16 mouse cellular contexts compared by ENCODE assay signal in the genomic region with DNA sequence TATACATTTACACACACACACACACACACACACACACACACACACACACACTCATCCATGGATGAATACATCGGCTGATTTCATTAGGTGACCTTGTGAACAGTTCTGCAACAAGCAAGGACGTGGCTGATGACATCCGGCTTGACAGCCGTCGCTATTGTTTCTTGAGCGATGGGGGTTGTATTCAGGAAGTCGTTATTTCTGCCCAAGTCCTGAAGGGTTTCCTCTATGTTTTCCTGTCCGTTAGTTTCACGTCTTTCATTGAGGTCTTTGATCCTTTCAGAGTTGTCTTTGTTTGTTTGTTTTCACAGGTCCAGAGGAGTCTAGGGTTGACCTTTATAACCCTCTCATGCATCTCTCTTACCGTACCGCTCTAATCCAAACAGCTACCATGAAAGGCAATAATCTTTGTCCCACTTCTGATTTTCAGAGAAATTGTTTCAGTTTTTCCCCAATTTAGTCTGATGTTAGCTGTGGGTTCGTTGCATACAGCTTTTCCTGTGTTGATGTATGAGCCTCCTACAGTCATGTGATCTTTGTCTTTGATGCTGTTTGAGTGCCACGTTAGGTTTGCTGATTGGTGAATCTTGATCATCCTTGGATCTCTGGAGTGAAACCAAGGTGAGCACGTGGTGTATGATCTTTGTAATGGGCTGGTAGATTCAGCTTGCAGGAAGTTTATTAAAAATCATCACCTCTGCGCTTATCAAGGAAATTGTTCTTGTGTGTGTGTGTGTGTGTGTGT. TPM values are rescaled to one million over a fixed set of nuclear protein-coding genes. Genes with fewer than 3 reads are reported as not detected.
DNase-seq lines count a peak whose midpoint lies in the region; ATAC-seq and TF ChIP-seq lines count a peak whose summit lies in the region.
"Had no signal": no experiment of that assay in that cellular context is flagged by ENCODE, and none has a peak within 500 bp of the region (broad histone marks: within the 10 kb centered on the region; RNA-seq: fewer than 3 reads in every experiment).

No protein-coding gene starts in this region.

- H3K27me3 ChIP-seq in thymus, adult 2 months (ENCODE audit: control insufficient read depth, insufficient read depth, low read length), result no peaks in the 10 kb centered on the region
- H3K27me3 ChIP-seq: intestine, embryonic 15.5 days; limb, embryonic 12.5 days had no signal

- peak overlapping the region; percentile 94 for H3K27ac ChIP-seq in thymus, adult 2 months (ENCODE audit: control insufficient read depth, insufficient read depth, low read length)
- H3K27ac ChIP-seq: hindbrain, embryonic 10.5 days; intestine, embryonic 15.5 days; kidney, postnatal 0 days; limb, embryonic 12.5 days had no signal

- ATAC-seq in hematopoietic stem cell, adult 5-6 weeks (replicated peaks in 1 of 2; ENCODE audit: insufficient read depth in 1 of 2, low FRiP score in 2 of 2, low TSS enrichment in 1 of 2, low read depth in 1 of 2, poor library complexity in 2 of 2, severe bottlenecking in 2 of 2), result peak; percentile 49 to 73; a peak in 3 of 4 replicates
- ATAC-seq: forebrain, embryonic 16.5 days; intestine, embryonic 15.5 days had no signal

- H3K36me3 ChIP-seq in thymus, adult 2 months (ENCODE audit: control insufficient read depth, insufficient read depth, low read length), result no peaks in the 10 kb centered on the region
- H3K36me3 ChIP-seq: intestine, embryonic 15.5 days had no signal

- no peak for TF ChIP-seq POLR2A in thymus, adult 2 months (IDR thresholded peaks at IDR 0.05; ENCODE audit: control insufficient read depth, extremely low read depth, insufficient read depth, low read length, poor library complexity)

- 7% methylated on average over 15 of the region's 15 CpGs for WGBS in thymus, adult 2 months

- H3K4me1 ChIP-seq in thymus, adult 2 months (replicated peaks; ENCODE audit: control insufficient read depth, insufficient read depth, low read length), result peaks cover 16% of the 10 kb centered on the region
- H3K4me1 ChIP-seq: intestine, embryonic 15.5 days had no signal

- peak overlapping the region; percentile 18; the same call in 1 of the 2 replicates for H3K4me3 ChIP-seq in thymus, adult 2 months (ENCODE audit: control insufficient read depth, insufficient read depth, low read length)
- H3K4me3 ChIP-seq: hindbrain, embryonic 10.5 days; intestine, embryonic 15.5 days; limb, embryonic 12.5 days had no signal

- peak; percentile 92 for DNase-seq in 416B (ENCODE audit: low read depth)
- peak; percentile 91 for DNase-seq in CD4-positive, CD25-positive, alpha-beta regulatory T cell, adult 2 months (ENCODE audit: low read depth, low spot score)
- DNase-seq in thymus, adult 2 months, result peak; percentile 63
- DNase-seq in frontal cortex, adult 2 months (ENCODE audit: extremely low spot score in 1 of 2, low spot score in 1 of 2), result no peak
- no peak for DNase-seq in cerebellum, adult 11-12 months
- no peak for DNase-seq in cerebellum, adult 9-10 months
- DNase-seq: embryo, embryonic 11 days; gastrocnemius, postnatal 14 days; lung, adult 18-20 months; right cerebral cortex, postnatal 25 days had no signal

- TF ChIP-seq CTCF in thymus, adult 2 months (IDR thresholded peaks at IDR 0.05; ENCODE audit: borderline replicate concordance, control insufficient read depth, extremely low read depth, insufficient read depth, low read length, poor library complexity), result no peak

RNA-seq across cellular contexts. Expression of a gene that starts 43.3 kb away (rescaled TPM):
- 28.9 and 31.1 TPM in 2 replicates for total RNA-seq in hematopoietic stem cell, adult 5-6 weeks (2017)
- 4.4 and 4.9 TPM in 2 replicates for polyA plus RNA-seq in thymus, adult 2 months (2012; rRNA removed)
- polyA plus RNA-seq in frontal cortex, adult 2 months (2012; rRNA removed), result 17.4 and 17.6 TPM in 2 replicates

Comparison
In these comparisons a context has a peak if more than half of its experiments do, and no peak if none do; other contexts are left out.
1. DNase-seq: peak in 416B (single experiment), CD4-positive, CD25-positive, alpha-beta regulatory T cell, adult 2 months (single experiment) and thymus, adult 2 months (single experiment); none in frontal cortex, adult 2 months (0 of 2), cerebellum, adult 11-12 months (single experiment) and cerebellum, adult 9-10 months (single experiment).